Mouse (Mus musculus) left cerebral cortex, adult 2 months (tissue): ENCODE results near the gene Tnfrsf17. TPM values are rescaled to one million over a fixed set of nuclear protein-coding genes. Genes with fewer than 3 reads are reported as not detected.
"Not testable (repeated sequence)": the region's sequence is repeated elsewhere in the genome, so short reads cannot be mapped to it uniquely, and the experiment has no call there.

Source experiments
- DNase-seq, 2 experiments: peaks; one replicate each; pipeline ENCODE4 v3.0.0; 2021 to 2022; ENCODE audit warnings: low spot score in 2 of 2, mixed read lengths in 1 of 2; ENCODE audit errors: extremely low spot score in 1 of 2
- H3K27ac ChIP-seq: fragments of 200-600 bp; 2 replicates; pipeline ENCODE4 v1.8.1; 2022
- H3K4me3 ChIP-seq: fragments of 200-600 bp; 2 replicates; pipeline ENCODE4 v1.8.1; 2022
- CTCF ChIP-seq: fragments of 200-600 bp; IDR thresholded peaks from 2 replicates; pipeline ENCODE4 v1.8.1; 2022; ENCODE audit warnings: antibody characterized with exemption, mild to moderate bottlenecking, moderate library complexity
- intact Hi-C: fragments of 180-260 bp; cut with DNase I; formaldehyde crosslinking; loops from one replicate; pipeline ENCODE4 v1.15.1; 2025
- total RNA-seq, 2 experiments: library from RNA; stranded (reverse); gene quantifications; 2 replicates each; pipeline ENCODE4 v1.2.3; 2021

The Tnfrsf17 gene
- total RNA-seq, 2 experiments from 2014 or later, result not detected

DNA sequence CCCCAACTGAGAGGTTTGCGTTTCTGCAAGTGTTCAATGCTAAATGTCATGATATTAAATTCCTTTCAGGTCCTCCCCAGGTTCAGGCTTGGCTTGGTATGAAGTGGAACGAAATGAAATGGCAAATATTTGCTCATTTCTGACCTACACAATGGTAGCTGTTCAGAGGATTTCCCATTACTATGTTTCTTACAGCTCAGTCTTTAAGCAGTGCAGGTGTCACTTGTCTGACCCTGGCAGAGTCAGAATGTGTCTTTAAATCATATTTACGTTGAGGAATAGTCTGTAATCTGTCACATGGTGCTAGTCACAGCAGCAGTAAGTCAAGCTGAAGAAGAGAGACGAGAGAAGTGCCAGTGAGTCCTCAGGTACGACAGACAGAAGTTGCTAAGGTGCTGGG, 45.6 kb downstream of the Tnfrsf17 start:
- intact Hi-C loops, result no loop called here
- no peak for TF ChIP-seq CTCF
- DNase-seq, result no peak
- Histone ChIP-seq H3K4me3 (no peak overlapping the region), H3K27ac (no peak overlapping the region)

DNA sequence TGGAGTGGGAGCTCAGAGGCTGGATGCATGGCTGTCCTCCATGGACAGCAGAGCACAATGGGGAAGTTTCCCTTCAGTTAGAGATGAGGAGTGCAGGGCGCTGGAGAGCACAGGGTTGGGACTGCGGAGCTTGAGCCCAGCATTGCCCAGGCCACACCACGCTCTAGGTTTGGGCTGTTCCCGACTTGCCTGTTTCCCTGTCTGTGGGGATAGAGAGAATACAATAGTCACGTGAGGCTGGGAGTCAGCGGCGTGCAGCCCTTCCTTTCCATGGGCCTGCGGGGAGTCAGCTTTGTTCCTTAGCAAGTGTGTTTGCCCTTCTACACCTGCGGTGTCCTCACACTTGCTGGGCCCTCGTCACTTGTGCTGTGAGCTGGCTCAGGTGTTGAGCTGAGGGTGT, 46.3 kb downstream of the Tnfrsf17 start:
- no peak overlapping the region for H3K4me3 ChIP-seq
- H3K27ac ChIP-seq, result no peak overlapping the region
- no peak for TF ChIP-seq CTCF
- no peak for DNase-seq
- intact Hi-C loops, result loop anchor here (5.0 kb wide), 1 partner anchor 382 kb away; no protein-coding TSS in a partner anchor

DNA sequence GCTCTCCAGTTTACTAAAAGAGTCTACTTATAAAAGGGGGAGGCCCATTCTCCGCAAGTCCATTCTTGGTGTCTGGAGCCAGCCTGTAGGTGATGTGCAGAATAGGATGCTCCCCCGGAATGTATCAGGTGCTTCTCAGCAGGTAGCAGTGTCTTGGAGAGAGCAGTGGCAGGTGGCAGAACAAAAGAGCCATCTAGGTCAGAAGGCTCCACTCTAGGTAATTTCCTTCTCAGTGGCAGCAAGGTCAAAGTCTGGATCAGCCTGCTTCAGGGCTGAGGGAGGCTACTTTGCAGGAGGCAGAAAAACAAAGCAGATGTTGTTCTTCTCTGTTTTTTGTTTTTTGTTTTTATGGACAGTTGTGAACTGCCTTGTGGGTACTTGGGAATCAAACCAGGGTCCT, 47.0 kb downstream of the Tnfrsf17 start:
- intact Hi-C loops, result loop anchor here (5.0 kb wide), 1 partner anchor 382 kb away; no protein-coding TSS in a partner anchor
- H3K4me3 ChIP-seq, DNase-seq, H3K27ac ChIP-seq: not testable (repeated sequence)

DNA sequence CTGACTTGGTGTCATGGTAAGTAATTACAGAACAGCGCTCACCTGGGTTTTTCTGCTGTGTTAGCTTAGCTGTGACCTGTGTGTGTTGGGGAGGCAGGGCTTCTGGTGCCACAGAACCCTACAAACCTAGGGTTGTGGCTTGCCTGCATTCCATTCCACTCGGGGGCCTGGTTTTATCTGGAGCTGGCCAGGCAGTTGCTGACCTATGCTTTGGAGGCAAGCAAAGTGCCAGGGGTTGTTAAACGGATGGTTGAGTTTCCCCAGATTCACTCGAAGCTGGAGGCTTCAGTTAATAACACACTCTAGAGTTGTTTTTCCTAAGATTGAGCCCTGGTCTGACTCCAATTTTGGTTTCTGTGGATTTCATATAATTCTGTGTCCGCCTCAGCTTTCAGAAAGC, 52.0 kb downstream of the Tnfrsf17 start:
- no peak for DNase-seq
- Histone ChIP-seq H3K27ac (no peak overlapping the region), H3K4me3 (no peak overlapping the region)
- TF ChIP-seq CTCF, result no peak
- intact Hi-C loops, result no loop called here

DNA sequence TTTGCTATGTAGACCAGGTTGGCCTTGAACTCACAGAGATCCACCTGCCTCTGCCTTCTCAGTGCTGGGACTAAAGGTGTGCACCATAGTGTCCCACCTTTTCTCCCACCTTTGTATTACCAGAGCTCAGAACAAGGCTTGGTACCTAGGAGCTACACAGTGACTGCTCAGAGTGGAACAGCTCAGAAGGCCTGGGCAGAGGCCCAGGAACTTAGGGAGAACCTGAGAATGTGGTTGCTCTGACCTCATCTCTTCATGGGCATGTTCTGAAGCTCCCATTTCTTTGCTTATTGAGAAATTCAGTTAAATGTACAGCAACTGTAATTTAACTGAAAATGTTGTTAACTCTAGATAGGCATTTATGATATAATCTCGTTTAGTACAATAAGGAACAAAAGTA, 53.2 kb downstream of the Tnfrsf17 start:
- no peak overlapping the region for H3K4me3 ChIP-seq
- TF ChIP-seq CTCF, result no peak
- no peak overlapping the region for H3K27ac ChIP-seq
- DNase-seq, result no peak
- intact Hi-C loops, result no loop called here

DNA sequence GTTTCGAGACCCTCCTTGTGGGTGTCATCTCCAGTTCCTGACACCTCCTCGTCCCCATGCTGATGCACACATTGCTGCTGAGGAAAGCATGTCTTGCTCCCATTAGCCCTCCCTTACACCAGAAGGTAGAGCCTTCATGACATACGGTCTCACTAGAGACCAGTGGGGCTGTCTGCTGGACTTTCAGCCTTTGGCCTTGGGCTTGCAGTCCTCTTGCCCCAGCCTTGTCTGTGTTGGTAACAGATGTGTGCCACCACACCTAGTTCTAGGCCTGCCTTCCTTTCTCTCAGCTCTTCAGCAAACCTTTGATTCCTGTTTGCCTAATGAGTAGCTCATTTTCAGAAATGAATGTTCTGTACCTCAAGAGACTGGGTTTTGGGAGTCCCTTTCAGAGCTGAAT, 54.8 kb downstream of the Tnfrsf17 start:
- intact Hi-C loops, result no loop called here
- no peak overlapping the region for H3K4me3 ChIP-seq
- H3K27ac ChIP-seq, result no peak overlapping the region
- TF ChIP-seq CTCF, result no peak
- DNase-seq, result no peak

DNA sequence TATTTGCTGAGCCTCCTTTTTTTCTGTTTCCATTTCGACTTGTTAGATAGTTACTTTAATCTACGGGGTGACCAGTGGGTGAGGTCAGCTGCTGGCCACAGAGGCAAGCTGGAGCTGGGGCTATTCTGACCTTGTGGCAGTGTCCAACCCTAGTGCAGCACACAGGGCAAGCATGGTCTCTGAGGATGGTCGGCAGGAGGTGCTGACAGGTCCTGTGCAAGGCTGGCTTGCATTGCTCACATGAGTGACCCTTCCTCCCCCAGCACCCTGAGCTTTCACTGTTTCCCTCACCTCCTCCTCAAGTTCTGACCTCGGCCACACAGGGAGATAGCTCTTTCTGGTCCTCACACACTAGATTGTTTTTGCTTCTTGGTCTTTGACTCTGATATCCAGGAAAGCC, 55.5 kb downstream of the Tnfrsf17 start:
- DNase-seq, result no peak
- TF ChIP-seq CTCF, result no peak
- Histone ChIP-seq H3K27ac (no peak overlapping the region), H3K4me3 (no peak overlapping the region)
- intact Hi-C loops, result loop anchor here (1.0 kb wide), 1 partner anchor 44 kb away; no protein-coding TSS in a partner anchor

DNA sequence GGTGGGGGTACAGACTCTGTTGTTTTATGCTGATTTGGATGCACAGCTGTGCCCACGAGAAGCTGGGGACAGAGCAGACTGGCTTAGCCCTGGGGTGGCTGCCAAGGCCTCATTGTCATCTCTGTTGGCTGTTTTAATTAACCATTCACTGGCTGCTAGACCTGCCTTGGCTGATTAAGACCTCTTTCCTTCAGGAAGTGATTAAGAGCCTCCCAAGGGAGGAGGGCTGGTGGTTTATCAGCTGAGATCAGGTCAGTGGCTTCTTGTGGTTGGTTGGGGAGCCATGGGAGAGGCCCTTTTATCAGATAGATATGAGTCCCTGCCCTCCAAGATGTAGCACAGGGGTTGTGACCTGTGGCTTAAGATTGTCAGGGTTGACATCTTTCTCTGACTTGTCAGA, 56.0 kb downstream of the Tnfrsf17 start:
- Histone ChIP-seq H3K27ac (no peak overlapping the region), H3K4me3 (no peak overlapping the region)
- TF ChIP-seq CTCF, result no peak
- DNase-seq, result no peak
- intact Hi-C loops, result loop anchor here (1.0 kb wide), 1 partner anchor 44 kb away; no protein-coding TSS in a partner anchor

Other genes starting within 250 kb of the Tnfrsf17 start
- 10 to 100 TPM in 1 of 2 experiments, 1 to 10 TPM in 1; 9.1 to 14.1 TPM for gene Litaf, start 247.7 kb upstream of the Tnfrsf17 start, total RNA-seq
- 10 to 100 TPM; 35.2 to 37.7 TPM for gene Txndc11, start 179.2 kb upstream of the Tnfrsf17 start, total RNA-seq
- 10 to 100 TPM; 68.5 to 76.4 TPM for gene Zc3h7a, start 137.4 kb upstream of the Tnfrsf17 start, total RNA-seq
- 10 to 100 TPM; 46.3 to 50.1 TPM for gene Rsl1d1, start 110.5 kb upstream of the Tnfrsf17 start, total RNA-seq
- gene Gspt1, start 59.5 kb upstream of the Tnfrsf17 start, total RNA-seq, result 10 to 100 TPM; 79.7 to 85.5 TPM
- 10 to 100 TPM; 21.1 to 22.8 TPM for gene Snx29, start 9.1 kb downstream of the Tnfrsf17 start, total RNA-seq